Mouse (Mus musculus): ENCODE data around the gene Wnk2.

The Wnk2 gene

GRCm38 (mm10) chr13:49140567-49140966 is 7.2 kb downstream of the Wnk2 start:
- no peak for DNase-seq (ENCODE audit: low spot score)

- no peak for DNase-seq (ENCODE audit: low spot score)
Measured at GRCm38 (mm10) chr13:49134491-49134890, 13.3 kb downstream of the Wnk2 start.

- no peak for DNase-seq (ENCODE audit: low spot score)
Measured at GRCm38 (mm10) chr13:49133125-49133524, 14.7 kb downstream of the Wnk2 start.

- no peak for DNase-seq (ENCODE audit: low spot score)
Measured at GRCm38 (mm10) chr13:49131946-49132687, 15.7 kb downstream of the Wnk2 start.

GRCm38 (mm10) chr13:49131342-49131855 is 16.4 kb downstream of the Wnk2 start:
- DNase-seq (ENCODE audit: low spot score): no peak

GRCm38 (mm10) chr13:49129845-49130244 is 18.0 kb downstream of the Wnk2 start:
- peak; percentile 86 for DNase-seq (ENCODE audit: low spot score)

- no peak for DNase-seq (ENCODE audit: low spot score)
Measured at GRCm38 (mm10) chr13:49129154-49129553, 18.7 kb downstream of the Wnk2 start.

GRCm38 (mm10) chr13:49127844-49128631 is 19.8 kb downstream of the Wnk2 start:
- no peak for DNase-seq (ENCODE audit: low spot score)

GRCm38 (mm10) chr13:49122106-49122505 is 25.7 kb downstream of the Wnk2 start:
- no peak for DNase-seq (ENCODE audit: low spot score)

- DNase-seq (ENCODE audit: low spot score): no peak
Measured at GRCm38 (mm10) chr13:49117563-49117962, 30.3 kb downstream of the Wnk2 start.

- no peak for DNase-seq (ENCODE audit: low spot score)
Measured at GRCm38 (mm10) chr13:49114921-49115320, 32.9 kb downstream of the Wnk2 start.

GRCm38 (mm10) chr13:49114116-49114515 is 33.7 kb downstream of the Wnk2 start:
- DNase-seq (ENCODE audit: low spot score): peak; percentile 11

- DNase-seq (ENCODE audit: low spot score): no peak
Measured at GRCm38 (mm10) chr13:49113345-49113744, 34.5 kb downstream of the Wnk2 start.

GRCm38 (mm10) chr13:49112652-49113051 is 35.2 kb downstream of the Wnk2 start:
- DNase-seq (ENCODE audit: low spot score): no peak

- no peak for DNase-seq (ENCODE audit: low spot score)
Measured at GRCm38 (mm10) chr13:49109665-49110064, 38.1 kb downstream of the Wnk2 start.

GRCm38 (mm10) chr13:49108119-49108846 is 39.5 kb downstream of the Wnk2 start:
- no peak for DNase-seq (ENCODE audit: low spot score)

- no peak for DNase-seq (ENCODE audit: low spot score)
Measured at GRCm38 (mm10) chr13:49103913-49104312, 43.9 kb downstream of the Wnk2 start.

GRCm38 (mm10) chr13:49103235-49103634 is 44.6 kb downstream of the Wnk2 start:
- DNase-seq (ENCODE audit: low spot score): no peak

- no peak for DNase-seq (ENCODE audit: low spot score)
Measured at GRCm38 (mm10) chr13:49100417-49100816, 47.4 kb downstream of the Wnk2 start.

- no peak for DNase-seq (ENCODE audit: low spot score)
Measured at GRCm38 (mm10) chr13:49096826-49097225, 51.0 kb downstream of the Wnk2 start.

GRCm38 (mm10) chr13:49094667-49095066 is 53.1 kb downstream of the Wnk2 start:
- DNase-seq (ENCODE audit: low spot score): no peak

- DNase-seq (ENCODE audit: low spot score): peak; percentile 56
Measured at GRCm38 (mm10) chr13:49093471-49093891, 54.3 kb downstream of the Wnk2 start.
